ENCODE assay signal across 8 mouse cellular contexts in the genomic region with DNA sequence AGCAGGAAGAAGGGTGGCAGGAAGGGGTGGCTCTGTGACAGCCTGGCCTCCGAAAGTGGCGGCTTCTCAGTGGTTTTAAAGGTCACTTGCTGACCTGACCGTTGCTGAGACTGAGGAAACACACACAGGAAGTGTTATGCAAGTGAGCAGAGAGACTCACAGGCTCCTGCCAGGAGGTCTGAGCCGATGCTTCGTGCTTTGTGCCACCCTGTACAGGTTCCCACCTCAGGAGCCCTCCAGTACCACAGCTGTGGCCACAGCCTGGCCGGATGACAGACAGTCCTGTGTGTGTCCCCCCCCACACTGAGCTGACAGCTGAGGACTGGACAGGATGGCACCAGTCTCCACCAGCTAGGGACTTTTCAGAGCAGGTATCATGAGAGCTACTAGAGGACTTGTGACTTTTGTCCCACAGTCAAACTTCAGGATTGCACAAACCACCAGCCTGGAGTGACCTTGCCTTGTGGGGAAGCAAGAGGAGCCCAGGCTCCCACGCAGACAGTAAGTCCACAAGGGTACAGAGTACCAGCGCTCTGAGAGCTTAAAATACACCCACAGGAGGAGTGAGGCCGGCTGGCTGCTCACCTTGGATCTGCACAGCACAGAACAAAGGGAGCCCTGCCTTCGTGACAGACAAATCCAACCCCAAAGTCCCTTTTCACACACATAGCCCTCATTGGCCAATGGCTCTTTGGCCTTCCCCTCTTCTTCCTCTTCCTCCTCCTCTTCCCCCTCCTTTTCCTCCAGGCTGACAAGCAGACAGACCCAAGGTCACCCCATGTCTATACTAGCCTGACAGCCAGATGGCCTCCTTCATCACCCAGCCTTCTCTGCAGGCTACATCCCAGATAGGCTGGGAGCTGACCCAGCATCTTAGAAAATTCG.
DNase-seq lines count a peak whose midpoint lies in the region; ATAC-seq and TF ChIP-seq lines count a peak whose summit lies in the region.

No protein-coding gene starts in this region.

- no peak overlapping the region for H3K4me2 ChIP-seq in forebrain, embryonic 14.5 days (ENCODE audit: low read length)
- H3K4me2 ChIP-seq in forebrain, embryonic 13.5 days: no peak overlapping the region
- H3K4me2 ChIP-seq in kidney, embryonic 15.5 days: no peak overlapping the region
- H3K4me2 ChIP-seq in lung, postnatal 0 days (replicated peaks; ENCODE audit: low read depth, low read length): no peak overlapping the region

- intact Hi-C loops in heart, adult 2 months (cut with DNase I): loop anchor here (5.0 kb wide), 3 partner anchors 78 to 327 kb away; no protein-coding TSS in a partner anchor

- H3K9ac ChIP-seq in forebrain, embryonic 14.5 days (ENCODE audit: low read length): no peak overlapping the region
- H3K9ac ChIP-seq in forebrain, embryonic 13.5 days: no peak overlapping the region
- H3K9ac ChIP-seq in heart, adult 2 months (ENCODE audit: low read depth, low read length): peak overlapping the region; percentile 36; the same call in 1 of the 2 replicates
- no peak overlapping the region for H3K9ac ChIP-seq in kidney, embryonic 15.5 days
- no peak overlapping the region for H3K9ac ChIP-seq in lung, postnatal 0 days (replicated peaks; ENCODE audit: low read depth)

- TF ChIP-seq EP300 in heart, adult 2 months (IDR thresholded peaks at IDR 0.05; ENCODE audit: insufficient read depth, low read depth, low read length): no peak
- TF ChIP-seq EP300 in lung, postnatal 0 days (IDR thresholded peaks at IDR 0.05): peak; percentile 54; the same call in 1 of the 2 replicates

- TF ChIP-seq POLR2A in heart, adult 2 months (IDR thresholded peaks at IDR 0.05; ENCODE audit: insufficient read depth, low read depth, low read length): no peak

- 0 out of 2 replicates have a peak, but pooled peaks have one; percentile 4 for TF ChIP-seq CTCF in heart, adult 2 months (IDR thresholded peaks at IDR 0.05)
- no peak; the same call in 1 of the 2 replicates for TF ChIP-seq CTCF in lung, postnatal 0 days (IDR thresholded peaks at IDR 0.05)

- H3K4me3 ChIP-seq in forebrain, embryonic 14.5 days (ENCODE audit: low read depth, low read length): no peak overlapping the region
- H3K4me3 ChIP-seq in forebrain, embryonic 13.5 days: no peak overlapping the region
- H3K4me3 ChIP-seq in heart, adult 2 months: no peak overlapping the region
- H3K4me3 ChIP-seq in kidney, embryonic 15.5 days (replicated peaks): no peak overlapping the region
- no peak overlapping the region for H3K4me3 ChIP-seq in lung, postnatal 0 days (ENCODE audit: low read depth, low read length)

- H3K36me3 ChIP-seq in forebrain, embryonic 14.5 days (ENCODE audit: control insufficient read depth, insufficient read depth, low read length): no peaks in the 10 kb centered on the region
- no peaks in the 10 kb centered on the region for H3K36me3 ChIP-seq in forebrain, embryonic 13.5 days (ENCODE audit: poor library complexity, severe bottlenecking)
- no peaks in the 10 kb centered on the region for H3K36me3 ChIP-seq in heart, adult 2 months (ENCODE audit: control insufficient read depth, insufficient read depth, low read length)
- H3K36me3 ChIP-seq in kidney, embryonic 15.5 days: no peaks in the 10 kb centered on the region
- no peaks in the 10 kb centered on the region for H3K36me3 ChIP-seq in lung, postnatal 0 days (ENCODE audit: insufficient read depth, low read length)
- no peaks in the 10 kb centered on the region for H3K36me3 ChIP-seq in splenic B cell, adult 2 months (ENCODE audit: control insufficient read depth, insufficient read depth, low read length, poor library complexity, severe bottlenecking)

- 0 out of 2 replicates have a peak, but pooled peaks have one; percentile 26 for ATAC-seq in forebrain, embryonic 14.5 days
- ATAC-seq in forebrain, embryonic 13.5 days: no peak
- ATAC-seq in kidney, embryonic 15.5 days (replicated peaks; ENCODE audit: low FRiP score): peak; percentile 80
- peak; percentile 77 for ATAC-seq in lung, postnatal 0 days
- no peak for ATAC-seq in erythroid progenitor cell, adult 5-6 weeks (replicated peaks; ENCODE audit: low FRiP score, poor library complexity, severe bottlenecking)

- no peaks in the 10 kb centered on the region for H3K79me2 ChIP-seq in heart, adult 2 months (replicated peaks; ENCODE audit: control insufficient read depth, insufficient read depth, low read length)

- no peaks in the 10 kb centered on the region for H3K27me3 ChIP-seq in forebrain, embryonic 14.5 days (replicated peaks; ENCODE audit: control insufficient read depth, insufficient read depth, low read length)
- no peaks in the 10 kb centered on the region for H3K27me3 ChIP-seq in forebrain, embryonic 13.5 days
- no peaks in the 10 kb centered on the region for H3K27me3 ChIP-seq in heart, adult 2 months (ENCODE audit: control insufficient read depth, insufficient read depth, low read length)
- no peaks in the 10 kb centered on the region for H3K27me3 ChIP-seq in kidney, embryonic 15.5 days
- no peaks in the 10 kb centered on the region for H3K27me3 ChIP-seq in lung, postnatal 0 days (replicated peaks; ENCODE audit: insufficient read depth, low read length)
- H3K27me3 ChIP-seq in splenic B cell, adult 2 months (ENCODE audit: control insufficient read depth, insufficient read depth, low read length, poor library complexity, severe bottlenecking): no peaks in the 10 kb centered on the region

- no peaks in the 10 kb centered on the region for H3K4me1 ChIP-seq in forebrain, embryonic 14.5 days (ENCODE audit: control insufficient read depth, insufficient read depth, low read length)
- no peaks in the 10 kb centered on the region for H3K4me1 ChIP-seq in forebrain, embryonic 13.5 days
- peaks cover 11% of the 10 kb centered on the region for H3K4me1 ChIP-seq in heart, adult 2 months (ENCODE audit: control insufficient read depth, insufficient read depth, low read length)
- H3K4me1 ChIP-seq in kidney, embryonic 15.5 days: peaks cover 12% of the 10 kb centered on the region
- H3K4me1 ChIP-seq in lung, postnatal 0 days (ENCODE audit: insufficient read depth, low read depth, low read length): peaks cover 2% of the 10 kb centered on the region; the same call in 1 of the 2 replicates

- no peaks in the 10 kb centered on the region for H3K9me3 ChIP-seq in forebrain, embryonic 14.5 days (replicated peaks; ENCODE audit: control insufficient read depth, low read length)
- H3K9me3 ChIP-seq in forebrain, embryonic 13.5 days (replicated peaks): no peaks in the 10 kb centered on the region
- no peaks in the 10 kb centered on the region for H3K9me3 ChIP-seq in kidney, embryonic 15.5 days (replicated peaks)
- H3K9me3 ChIP-seq in lung, postnatal 0 days (ENCODE audit: low read length): no peaks in the 10 kb centered on the region

- H3K27ac ChIP-seq in forebrain, embryonic 14.5 days (ENCODE audit: low read depth, low read length): no peak overlapping the region
- no peak overlapping the region for H3K27ac ChIP-seq in forebrain, embryonic 13.5 days
- H3K27ac ChIP-seq in heart, adult 2 months: peak overlapping the region; percentile 84
- H3K27ac ChIP-seq in kidney, embryonic 15.5 days: peak overlapping the region; percentile 66
- peak overlapping the region; percentile 83 for H3K27ac ChIP-seq in lung, postnatal 0 days (ENCODE audit: low read length)

- DNase-seq in forebrain, embryonic 14.5 days (ENCODE audit: low spot score): no peak
- peak; percentile 41 to 44 for DNase-seq in adrenal gland, adult 18-20 months (ENCODE audit: low spot score in 2 of 2)
- peak; percentile 63 to 67 for DNase-seq in heart, adult 2 months
- DNase-seq in lung, postnatal 0 days (ENCODE audit: low spot score): peak; percentile 87
- peak; percentile 40 for DNase-seq in splenic B cell, adult 2 months (ENCODE audit: low read depth, low spot score)

- 69% methylated on average over 11 of the region's 11 CpGs for WGBS in forebrain, embryonic 14.5 days
- 65% methylated on average over 11 of the region's 11 CpGs for WGBS in forebrain, embryonic 13.5 days
- WGBS in heart, adult 2 months: 26% methylated on average over 11 of the region's 11 CpGs
- WGBS in kidney, embryonic 15.5 days: 36% methylated on average over 11 of the region's 11 CpGs
- WGBS in lung, postnatal 0 days: 25% methylated on average over 11 of the region's 11 CpGs

Comparison
In these comparisons a context has a peak if more than half of its experiments do, and no peak if none do; other contexts are left out.
1. ATAC-seq: peak in forebrain, embryonic 14.5 days (single experiment), kidney, embryonic 15.5 days (single experiment) and lung, postnatal 0 days (single experiment); none in forebrain, embryonic 13.5 days (single experiment) and erythroid progenitor cell, adult 5-6 weeks (single experiment).
2. H3K27ac ChIP-seq: peak in heart, adult 2 months (single experiment), kidney, embryonic 15.5 days (single experiment) and lung, postnatal 0 days (single experiment); none in forebrain, embryonic 14.5 days (single experiment) and forebrain, embryonic 13.5 days (single experiment).